Mouse (Mus musculus) lung, postnatal 36 days (tissue): ENCODE results near the gene Sec22b.

Experiments used
- DNase-seq: peaks from one replicate; pipeline ENCODE4 v3.0.0; 2022; ENCODE audit warnings: mixed read lengths

The Sec22b gene

DNA sequence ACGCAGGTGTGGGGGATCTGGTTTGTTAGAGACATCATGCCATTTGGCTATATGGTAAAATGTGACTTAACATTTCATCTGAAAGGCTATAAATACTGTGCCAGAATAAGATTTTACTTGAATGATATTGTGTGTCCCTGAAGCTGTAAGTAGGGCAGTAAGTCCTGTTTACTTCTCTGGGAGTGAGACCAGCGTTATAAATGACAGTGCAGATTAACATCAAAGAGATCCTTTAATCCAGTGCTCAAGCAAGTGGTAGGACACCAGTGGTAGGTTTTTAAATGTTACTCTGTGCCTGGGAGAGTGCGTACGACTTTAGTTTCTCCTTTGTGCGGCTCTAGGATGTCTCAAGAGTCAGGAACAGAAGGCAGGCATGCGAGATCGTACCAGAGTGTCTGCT is 10.1 kb downstream of the Sec22b start:
- DNase-seq = no peak

DNA sequence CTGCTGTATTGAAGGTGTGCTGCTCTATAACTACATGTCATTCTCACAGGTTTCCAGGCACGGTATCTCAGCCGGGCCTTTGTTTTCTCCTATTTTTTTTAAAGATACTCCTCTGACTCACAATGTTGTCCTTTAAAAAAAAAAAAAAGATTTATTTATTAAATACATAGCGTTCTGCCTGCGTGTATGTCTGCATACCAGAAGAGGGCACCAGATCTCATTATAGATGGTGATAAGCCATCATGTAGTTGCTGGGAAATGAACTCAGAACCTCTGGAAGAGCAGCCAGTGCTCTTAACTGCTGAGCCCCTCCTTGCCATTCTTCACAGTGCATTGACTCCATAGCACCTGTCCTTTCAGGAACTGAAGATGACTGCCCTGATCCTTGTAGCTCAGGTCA is 14.1 kb downstream of the Sec22b start:
- DNase-seq = no peak

DNA sequence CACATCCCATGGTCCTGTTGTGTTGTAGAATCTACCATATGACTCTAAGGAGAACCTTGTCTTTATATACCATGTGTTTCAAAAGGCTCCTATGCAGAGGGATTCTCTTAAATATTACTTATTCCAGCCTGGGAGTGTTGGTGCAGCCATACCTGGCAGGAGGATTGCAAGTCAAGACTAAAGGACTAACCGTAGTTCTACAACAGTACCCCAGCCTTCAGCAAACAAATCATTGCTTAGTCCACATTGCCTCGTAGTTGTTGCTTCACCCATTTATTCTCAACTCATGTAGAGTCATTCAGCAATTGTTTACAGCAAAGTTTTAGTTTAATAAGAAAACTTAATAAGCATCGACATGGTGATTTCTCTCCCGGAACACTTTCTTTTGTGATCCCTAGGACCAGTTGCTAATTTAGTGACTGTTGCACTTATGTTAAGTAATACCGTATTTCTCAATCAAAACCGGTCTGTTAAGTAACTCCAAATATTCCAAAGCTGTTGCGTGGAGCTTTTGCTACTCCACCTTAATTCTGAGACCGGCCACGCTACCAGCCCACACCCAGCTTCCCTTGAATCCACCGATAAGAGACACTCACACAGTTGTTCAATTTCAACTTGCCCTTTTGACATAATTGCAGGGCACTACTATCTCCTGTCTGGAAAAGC is 18.0 kb downstream of the Sec22b start:
- peak; percentile 69 for DNase-seq

DNA sequence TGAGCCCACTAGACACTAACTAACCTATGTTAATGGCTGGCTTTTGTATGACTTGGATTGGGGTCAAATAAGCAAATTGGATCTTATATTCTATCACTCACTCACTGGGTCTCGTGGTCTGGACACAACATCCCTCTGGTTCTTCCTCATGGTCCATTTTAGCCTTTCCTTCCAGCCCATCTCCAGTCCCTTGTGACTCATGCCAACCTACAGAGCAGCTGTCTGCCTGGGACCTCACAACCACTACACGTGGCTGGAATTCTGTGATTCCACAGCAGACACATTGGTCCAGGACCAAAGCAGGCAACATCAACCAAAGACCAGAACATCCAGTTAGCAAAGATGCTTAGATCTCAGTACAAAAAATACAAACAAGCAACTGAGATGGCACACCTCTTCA is 24.3 kb downstream of the Sec22b start:
- DNase-seq = no peak

DNA sequence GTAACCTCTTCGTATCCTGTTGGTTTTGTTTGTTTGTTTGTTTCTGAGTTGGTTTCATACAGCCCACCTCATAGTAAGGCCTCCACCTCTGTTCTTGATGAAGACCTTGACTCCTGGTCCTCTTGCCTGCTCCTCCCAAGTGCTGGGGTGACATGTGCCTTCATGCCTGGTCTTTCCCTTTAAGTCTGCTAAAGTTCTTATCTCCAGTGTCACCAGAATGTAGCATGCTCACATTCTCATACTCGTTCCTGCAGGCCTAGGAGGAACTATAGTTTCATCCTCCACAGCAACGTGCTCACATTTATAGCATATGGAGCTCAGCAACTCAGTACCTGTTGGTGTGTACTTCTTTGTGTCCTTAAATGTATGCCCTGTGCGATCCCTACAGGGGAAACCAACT is 26.3 kb downstream of the Sec22b start:
- DNase-seq = no peak

DNA sequence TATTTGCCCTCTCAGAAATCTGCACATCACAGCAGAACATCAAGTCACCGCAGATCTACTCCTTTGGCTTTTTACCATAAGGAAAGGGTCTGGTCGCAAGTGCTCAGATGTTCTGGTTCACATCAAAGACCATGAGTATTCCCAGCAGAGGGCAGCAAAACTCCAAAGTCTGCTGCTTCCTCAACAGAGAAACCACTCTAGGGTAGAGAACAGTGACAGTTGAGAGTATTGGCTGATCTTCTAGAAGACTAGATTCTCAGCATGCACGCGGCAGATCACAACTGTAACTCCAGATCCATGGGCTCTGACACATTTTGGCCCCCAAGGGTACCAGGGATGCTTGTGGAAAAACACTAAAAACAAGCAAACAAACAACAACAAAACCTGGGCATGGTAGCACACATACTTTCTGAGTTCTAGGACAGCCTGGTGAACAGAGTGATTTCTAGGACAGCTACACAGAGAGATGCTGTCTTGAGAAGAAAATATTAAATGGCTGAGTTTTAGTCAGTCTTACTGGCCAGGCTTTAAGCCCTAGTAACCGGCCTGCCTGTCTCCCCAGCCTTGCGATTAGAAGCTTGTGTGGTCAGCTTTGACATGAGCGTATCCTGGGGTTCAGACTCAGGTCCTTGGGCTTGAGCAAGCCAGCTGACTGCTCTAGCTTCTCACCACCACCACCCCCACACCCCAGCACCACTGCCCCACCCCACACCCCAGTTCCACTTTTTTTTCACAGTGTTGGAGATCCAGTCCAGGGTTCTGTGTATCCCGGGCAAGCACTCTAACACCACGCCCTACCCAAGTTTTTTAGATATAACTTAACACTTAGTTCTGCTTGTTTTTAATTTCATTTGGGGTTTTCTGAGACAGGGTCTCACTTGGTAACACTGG is 28.2 kb downstream of the Sec22b start:
- DNase-seq = peak; percentile 95

DNA sequence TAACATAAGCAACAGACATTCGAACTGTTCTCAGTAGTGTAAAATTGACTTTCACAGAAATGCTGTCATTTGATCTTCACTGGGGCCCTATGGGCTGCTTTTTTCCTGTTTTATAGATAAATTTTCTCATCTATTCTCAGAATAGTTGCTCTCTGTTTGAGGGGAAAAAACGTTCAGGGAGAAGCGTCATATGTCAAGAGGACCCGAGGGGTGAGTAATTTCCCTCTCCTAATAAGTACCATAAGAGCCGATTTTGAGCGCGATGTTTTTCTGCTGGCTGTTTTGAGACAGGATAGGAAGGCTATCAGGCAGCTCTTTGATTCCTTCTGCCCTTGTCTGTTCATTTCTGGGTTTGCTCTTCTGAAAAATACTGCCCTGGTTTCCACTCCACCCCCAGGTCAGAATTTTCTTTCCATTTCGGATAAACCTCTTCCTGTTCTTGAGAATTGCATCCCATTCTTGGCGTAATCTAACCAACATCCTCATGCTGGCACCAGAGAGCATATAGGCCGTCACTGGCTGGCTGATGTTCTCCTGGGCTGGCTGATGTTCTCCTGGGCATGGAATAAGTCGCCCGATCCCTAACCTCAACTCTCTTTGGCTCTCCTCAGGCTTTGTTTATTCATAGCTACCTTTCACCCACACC is 29.3 kb downstream of the Sec22b start:
- peak; percentile 45 for DNase-seq

DNA sequence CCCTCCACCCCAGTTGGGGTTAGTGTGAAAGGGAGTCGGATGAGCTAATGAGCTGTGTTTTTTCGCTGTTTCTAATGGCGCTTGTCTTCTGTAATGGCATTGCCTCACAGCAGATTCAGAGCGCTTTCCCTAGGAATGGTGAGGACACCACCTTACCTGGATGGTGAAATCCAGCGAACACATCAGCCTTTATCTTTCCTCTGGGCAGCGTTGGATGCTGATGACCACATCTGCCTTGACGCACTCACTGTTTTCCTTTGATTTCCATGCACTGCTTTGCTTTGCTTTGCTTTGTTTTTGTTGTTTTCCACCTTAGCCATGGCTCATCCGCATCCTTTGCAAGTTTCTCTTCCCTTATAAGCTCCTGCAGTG is 29.8 kb downstream of the Sec22b start:
- no peak for DNase-seq

DNA sequence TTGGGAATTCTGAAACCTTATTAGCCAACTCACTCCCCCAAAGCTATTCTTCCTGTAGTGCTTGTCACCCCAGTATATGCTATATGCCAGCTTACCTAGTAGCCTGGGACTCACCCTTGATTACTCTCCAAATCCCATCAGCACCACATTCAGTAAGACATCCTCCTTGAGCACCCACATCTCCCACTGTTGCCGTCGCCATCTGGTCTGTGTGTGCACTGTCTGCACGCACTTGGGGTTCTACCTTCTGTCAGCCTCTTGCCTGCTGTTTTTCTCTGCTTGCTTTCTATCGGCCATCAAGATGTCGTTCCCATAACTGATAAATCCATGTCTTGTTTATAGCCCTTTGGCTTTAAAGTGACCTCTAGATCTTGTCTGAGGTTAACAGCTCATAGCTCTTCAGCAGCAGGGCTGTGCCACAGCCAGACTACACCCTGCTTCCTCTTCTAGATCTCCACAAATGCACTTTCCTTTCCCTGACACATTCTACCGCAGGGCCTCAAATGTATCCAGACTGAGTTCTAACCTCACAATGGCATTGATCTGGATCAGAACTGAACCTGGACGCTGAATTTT is 30.4 kb downstream of the Sec22b start:
- no peak for DNase-seq

DNA sequence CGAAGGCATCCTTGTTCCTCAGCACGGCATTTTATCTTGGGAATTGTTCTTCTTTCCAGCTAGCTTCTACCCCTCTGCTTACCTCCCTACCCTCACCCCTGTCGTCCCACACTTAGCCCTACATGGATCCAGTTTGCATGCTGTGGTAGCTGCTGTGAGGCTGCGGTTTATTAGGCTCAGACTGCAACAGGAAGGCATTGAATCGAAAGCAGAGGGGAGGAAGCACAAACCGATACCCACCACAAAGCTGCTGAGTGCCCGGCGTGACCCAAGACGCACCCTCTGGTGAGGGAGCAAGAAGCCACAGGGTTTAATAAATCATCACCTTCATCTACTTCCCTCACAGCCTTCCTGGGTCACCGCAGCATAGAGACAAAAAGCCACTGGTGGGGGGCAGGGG is 31.1 kb downstream of the Sec22b start:
- peak; percentile 66 for DNase-seq

DNA sequence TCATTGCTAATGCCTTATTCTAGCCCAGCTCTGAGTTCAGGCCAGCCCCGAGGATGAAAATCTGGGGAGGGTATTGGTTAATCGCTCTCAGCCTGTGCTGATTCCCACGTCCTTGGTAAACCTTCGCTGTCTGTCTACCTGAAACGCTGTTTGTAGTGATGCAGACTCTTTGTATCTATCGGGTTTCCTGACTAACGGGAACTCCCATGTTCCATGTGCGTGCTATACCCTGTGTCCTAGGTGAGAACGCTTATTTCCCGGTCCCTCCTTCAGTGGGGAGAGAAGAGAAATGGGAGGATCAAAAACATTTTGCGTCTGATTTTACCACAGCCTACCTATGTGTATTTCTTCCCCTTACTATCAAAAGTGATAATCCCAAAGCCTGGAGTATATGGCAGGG is 31.8 kb downstream of the Sec22b start:
- DNase-seq = no peak

DNA sequence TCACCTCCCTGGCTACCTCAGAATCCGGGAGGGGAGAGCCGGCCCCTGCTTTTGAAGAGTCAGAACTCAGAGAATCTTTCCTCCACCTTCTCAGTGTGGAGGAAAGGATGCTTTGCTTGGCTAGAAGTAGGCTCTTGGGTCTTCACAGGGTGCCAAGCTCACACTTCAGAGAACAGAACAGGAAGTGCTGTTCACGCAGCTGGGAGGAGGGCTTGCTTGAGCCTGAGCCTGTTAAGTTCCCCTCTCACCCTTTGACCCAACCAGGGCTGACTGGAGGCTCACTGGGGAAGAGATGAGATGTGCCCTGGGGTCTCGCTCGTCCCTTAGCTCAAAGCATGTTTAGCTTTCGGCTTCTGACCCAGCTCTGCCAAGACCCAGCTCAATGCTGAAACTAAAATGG is 32.3 kb downstream of the Sec22b start:
- DNase-seq = peak; percentile 71

DNA sequence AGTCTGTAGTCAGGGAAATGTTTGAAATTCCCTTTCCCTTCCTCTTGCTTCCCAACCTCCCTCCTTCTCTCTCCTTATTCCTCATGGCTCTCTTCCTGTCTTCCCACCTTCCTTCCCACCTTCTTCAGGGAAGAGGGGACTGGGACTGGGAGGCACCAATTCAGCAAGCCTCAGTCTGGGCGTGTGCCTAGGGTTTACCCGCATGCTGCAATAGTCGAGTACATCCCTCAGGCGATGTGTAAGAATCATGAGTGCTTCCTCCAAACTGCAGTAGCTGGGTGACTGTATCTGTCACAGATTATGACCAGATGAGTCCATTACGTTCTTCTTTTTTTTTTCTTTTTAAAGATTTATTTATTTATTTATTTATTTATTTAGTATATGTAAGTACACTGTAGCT is 32.8 kb downstream of the Sec22b start:
- no peak for DNase-seq

DNA sequence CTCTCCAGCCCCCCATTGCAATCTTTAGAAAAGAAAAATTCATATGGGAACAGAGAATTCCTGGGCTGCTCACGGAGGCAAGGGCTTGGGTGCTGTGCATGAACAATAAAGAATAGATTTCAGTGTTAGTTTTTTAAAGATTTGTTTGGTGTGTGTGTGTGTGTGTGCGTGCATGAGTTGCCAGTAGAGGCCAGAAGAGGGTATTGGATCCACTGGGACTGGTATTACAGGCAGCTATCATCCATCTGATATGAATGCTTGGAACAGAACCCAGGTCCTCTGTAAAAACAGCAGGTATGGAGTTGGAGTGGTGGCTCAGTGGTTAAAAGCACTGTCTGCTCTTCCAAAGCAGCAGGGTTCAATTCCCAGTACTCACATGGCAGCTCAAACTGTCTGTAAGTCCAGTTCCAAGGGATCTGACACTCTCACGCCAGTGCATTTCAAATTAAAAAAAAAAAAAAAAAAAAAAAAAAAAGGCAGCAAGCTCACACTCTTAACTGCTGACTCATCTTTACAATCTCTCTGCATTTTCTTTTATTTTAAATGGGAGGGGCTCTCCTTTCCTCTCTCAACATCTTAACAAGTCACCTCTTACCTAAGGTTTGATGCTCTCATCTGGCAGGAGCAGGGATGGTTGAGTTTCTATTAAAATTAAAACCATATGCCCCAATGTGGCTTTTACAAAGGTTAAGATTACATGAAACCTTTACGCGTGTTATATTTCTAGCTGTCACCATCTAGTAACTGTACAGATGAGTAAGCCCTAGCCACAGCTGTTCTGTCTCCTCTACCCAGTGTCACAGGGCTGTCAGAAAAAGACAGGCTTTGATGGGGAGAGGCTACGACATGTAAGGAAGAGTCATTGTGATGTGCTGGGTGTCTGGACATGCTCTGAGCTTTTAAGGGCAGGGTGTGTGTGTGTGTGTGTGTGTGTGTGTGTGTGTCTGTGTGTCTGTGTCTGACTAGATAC is 33.6 kb downstream of the Sec22b start:
- no peak for DNase-seq

DNA sequence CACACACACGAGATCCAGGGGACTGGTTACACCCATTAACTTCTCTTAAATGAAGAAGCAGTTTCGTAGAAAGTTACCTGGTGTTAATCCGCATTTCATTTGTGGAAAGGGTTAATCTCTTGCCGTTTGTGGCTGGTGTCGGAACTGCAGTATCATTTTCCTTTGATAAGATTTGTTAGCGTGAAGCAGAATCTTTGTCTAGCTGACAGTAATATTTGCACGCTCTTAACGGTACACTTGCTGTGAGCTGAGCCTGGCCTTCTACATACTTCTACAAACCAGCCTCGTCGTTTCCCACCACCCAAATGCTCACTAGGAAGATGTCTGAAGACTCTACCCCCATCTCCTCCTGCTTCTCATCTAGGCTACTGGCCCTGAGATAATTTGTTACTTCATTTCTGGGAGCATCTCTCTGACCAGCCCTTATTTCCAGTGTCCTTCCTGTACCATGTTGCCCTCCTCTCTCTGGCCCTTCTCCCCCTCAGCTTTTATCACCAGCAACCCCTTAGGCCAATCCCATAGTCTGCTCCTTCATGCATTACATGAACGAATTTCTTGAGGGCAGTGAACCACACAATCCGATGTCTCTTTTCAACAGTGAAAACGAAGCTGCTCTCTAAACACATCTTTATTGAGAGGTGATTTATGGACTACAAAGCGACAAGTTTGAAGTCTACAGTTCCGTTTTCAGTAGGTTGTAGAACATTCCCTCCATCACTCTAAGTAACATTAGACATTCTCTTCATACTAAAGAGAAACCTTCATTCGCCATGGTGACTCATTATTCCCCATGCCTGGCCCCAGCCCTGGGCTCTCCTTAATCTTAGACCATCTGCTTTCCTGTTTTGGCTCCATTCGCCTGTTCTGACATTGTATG is 36.3 kb downstream of the Sec22b start:
- no peak for DNase-seq

DNA sequence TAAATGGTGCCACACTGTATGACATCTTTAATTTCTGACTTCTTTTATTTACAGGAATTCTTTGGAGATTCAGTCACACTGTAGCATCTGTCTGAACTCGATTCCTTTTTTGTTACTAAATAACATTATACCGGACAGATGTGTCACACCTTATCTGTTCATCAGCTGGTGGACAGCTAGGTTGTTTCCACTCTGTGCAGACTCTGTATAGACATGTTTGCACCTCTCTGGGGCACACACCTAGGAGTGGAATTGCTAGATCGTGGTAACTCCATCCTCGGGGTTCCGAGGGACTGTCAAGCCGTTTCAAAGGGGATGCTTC is 36.9 kb downstream of the Sec22b start:
- no peak for DNase-seq

DNA sequence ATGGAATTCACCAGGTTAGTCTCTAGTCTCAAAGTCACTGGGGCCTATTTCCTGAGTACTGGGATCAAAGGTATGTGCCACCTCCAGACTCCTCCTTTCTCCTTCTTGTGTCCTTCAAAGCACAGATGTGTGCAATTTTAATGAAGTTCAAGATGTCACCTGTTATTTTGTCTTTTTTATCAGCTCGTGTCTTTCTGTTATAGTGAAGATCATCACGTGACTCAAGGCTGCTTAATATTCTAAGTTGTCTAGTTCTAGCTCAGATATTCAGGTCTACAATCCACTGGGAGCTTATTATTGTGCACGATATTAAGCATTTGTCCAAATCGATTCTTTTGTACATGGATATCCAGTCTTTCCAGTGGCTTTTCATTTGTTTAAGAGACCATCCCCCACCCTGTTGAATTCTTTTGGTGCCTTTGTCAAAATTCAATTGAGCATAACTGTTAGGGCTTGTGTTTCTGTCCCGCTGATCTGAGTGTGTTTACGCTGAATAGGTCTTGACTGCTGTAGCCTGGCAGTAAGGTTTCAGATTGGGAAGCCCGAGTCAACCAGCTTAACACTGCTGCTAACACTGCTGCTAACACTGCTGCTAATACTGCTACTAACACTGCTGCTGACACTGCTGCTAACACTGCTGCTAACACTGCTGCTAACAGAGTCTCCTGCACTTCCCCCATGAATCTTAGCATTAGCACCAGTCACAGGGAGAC is 38.0 kb downstream of the Sec22b start:
- no peak for DNase-seq

DNA sequence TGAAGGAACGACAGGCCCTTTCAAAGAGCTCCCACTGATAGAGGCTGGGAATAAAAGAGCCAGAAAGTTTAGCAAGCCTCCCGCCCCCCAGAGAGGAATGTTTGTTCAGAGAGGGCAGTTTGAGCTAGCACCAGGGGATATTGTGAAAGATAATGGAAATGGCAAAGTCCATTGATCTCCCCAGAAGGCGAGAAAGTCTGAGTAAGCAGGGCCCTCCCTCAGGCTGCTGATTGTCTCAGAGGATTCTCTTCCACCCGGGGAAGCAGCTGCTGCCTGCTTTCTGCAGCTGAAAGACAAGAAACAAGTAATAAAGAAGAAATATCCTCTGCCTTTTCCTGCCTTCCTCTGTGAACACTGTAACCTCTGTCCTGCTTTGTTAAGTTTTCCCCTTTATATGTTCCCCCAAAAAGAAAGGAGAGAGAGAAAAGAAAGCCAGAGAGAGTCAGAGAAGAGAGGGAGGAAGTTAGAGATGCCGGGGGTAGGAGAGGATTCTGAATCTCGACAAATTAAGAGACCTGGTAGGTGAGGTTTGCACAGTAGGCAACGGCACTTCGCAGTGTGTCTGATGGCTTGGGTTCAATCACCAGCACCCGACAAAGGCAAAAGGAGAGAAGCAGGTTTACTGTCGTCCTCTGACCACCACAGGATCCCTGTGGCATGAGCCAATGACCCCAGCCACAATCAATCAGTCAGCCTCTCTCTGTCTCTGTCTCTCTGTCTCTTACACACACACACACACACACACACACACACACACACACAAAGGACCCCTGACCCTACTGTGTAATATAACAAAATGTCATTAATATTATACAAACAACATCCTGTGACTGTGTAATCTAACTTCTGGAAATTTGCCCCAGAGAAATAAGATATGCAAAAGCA is 38.9 kb downstream of the Sec22b start:
- no peak for DNase-seq

DNA sequence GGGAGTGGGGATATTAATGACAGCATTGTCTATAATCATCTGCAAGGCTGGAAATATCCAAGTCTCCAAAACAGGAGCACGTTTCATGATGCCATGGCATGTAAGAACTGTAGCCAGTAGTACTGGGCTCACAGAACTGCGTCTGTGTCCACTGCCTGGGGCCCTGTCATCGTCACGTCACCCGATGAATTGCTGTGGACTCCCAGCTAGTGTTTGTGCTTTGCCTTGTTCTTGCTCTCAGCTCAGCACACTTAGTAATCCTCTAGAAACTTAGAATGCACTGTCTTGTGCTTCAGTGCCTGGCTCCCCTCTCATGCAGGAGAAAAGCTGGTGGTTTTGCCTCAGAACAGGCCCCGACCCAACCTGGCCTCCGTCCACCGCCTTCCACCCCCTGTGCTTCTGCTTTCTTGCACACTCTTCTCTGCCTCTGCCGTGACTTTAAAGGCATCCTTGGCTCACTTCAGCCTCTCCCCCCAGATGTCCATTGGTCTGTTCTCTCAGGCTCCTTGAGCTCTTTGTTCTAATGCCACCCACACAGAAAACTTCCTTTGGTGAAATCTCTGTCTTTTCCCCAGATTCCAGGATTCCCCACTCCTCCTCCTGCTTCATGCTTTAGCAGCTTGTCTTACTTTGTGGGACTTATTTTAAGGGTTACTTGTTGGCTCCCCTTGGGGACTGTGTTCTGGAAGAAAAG is 39.7 kb downstream of the Sec22b start:
- no peak for DNase-seq
